Mouse (Mus musculus) hindbrain, embryonic 10.5 days (tissue): ENCODE measurements around the gene Trove2. TPM values are rescaled to one million over a fixed set of nuclear protein-coding genes. Genes with fewer than 3 reads are reported as not detected.

Source experiments
- polyA plus RNA-seq: library from polyadenylated mRNA; unstranded; fragments of >200 nt; fragmentation: Nextera tagmentation; extraction: Ambion mirVana; gene quantifications from 2 replicates; pipeline ENCODE4 v1.2.1, GENCODE M21; 2016

Trove2 gene
- polyA plus RNA-seq, 1 experiment from 2014 or later: 26.5 TPM

Other genes starting within 250 kb of the Trove2 start
- 0.44 and 0.50 TPM in 2 replicates for gene B3galt2, start 136.4 kb downstream of the Trove2 start, polyA plus RNA-seq
- 27.9 and 34.6 TPM in 2 replicates for gene Cdc73, start 74.2 kb downstream of the Trove2 start, polyA plus RNA-seq
- gene Glrx2, start 60.7 kb downstream of the Trove2 start, polyA plus RNA-seq: 70.6 and 91.5 TPM in 2 replicates
- 78.4 and 106 TPM in 2 replicates for gene Uchl5, start 204 bp upstream of the Trove2 start, polyA plus RNA-seq
- 44.8 and 50.3 TPM in 2 replicates for gene Rgs2, start 227.1 kb upstream of the Trove2 start, polyA plus RNA-seq